Comparison of ENCODE assay signal across 10 mouse cellular contexts in the genomic region with DNA sequence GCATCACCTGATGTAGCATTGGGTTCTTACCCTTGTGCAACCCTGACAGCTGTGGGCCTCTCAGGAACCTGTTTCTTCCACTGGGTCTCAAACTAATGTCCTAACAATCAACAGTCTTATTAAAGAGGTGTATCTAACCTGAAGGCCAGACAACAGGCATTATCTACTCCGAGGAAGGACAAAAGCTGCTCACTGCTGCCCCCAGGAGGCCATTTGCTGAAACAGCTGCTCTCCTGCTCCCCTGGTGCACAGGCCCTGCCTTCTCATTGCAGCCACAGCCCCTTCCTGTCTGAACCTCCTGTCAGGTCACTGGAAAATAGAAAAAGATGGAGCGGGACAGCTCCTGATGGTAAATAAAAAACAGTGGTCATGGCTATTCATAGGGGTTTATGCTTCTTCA. TPM values are rescaled to one million over a fixed set of nuclear protein-coding genes. Genes with fewer than 3 reads are reported as not detected.
A peak's percentile ranks its signal among the peaks of the same experiment; 100 is the strongest.
DNase-seq lines count a peak whose midpoint lies in the region; ATAC-seq and TF ChIP-seq lines count a peak whose summit lies in the region.
"Had no signal": no experiment of that assay in that cellular context is flagged by ENCODE, and none has a peak within 500 bp of the region (broad histone marks: within the 10 kb centered on the region; RNA-seq: fewer than 3 reads in every experiment).

No protein-coding gene starts in this region.

- DNase-seq in forebrain, embryonic 10.5 days (ENCODE audit: extremely low spot score, low spot score), result peak; percentile 25
- peak; percentile 36 for DNase-seq in midbrain, embryonic 10.5 days (ENCODE audit: low spot score)
- peak; percentile 12 to 13 for DNase-seq in adrenal gland, postnatal 4 days (ENCODE audit: low spot score in 2 of 2)
- DNase-seq in embryo, embryonic 11.5 days (ENCODE audit: low read depth, low spot score), result peak; percentile 8
- no peak for DNase-seq in liver, embryonic 14.5 days (ENCODE audit: low read depth in 3 of 3, low spot score in 3 of 3)
- peak; percentile 36 for DNase-seq in thymus, postnatal 14 days

- H3K9ac ChIP-seq in forebrain, embryonic 15.5 days (replicated peaks), result no peak overlapping the region
- no peak overlapping the region for H3K9ac ChIP-seq in midbrain, embryonic 15.5 days
- H3K9ac ChIP-seq in liver, embryonic 14.5 days (replicated peaks), result no peak overlapping the region
- H3K9ac ChIP-seq: midbrain, embryonic 12.5 days had no signal

- peak; percentile 65 for TF ChIP-seq CTCF in liver, embryonic 14.5 days (IDR thresholded peaks at IDR 0.05; ENCODE audit: low read depth)

- WGBS in forebrain, embryonic 10.5 days, result 61% methylated on average over 2 of the region's 2 CpGs
- 53% methylated on average over 2 of the region's 2 CpGs for WGBS in forebrain, embryonic 15.5 days
- 57% methylated on average over 2 of the region's 2 CpGs for WGBS in midbrain, embryonic 10.5 days
- 67% methylated on average over 2 of the region's 2 CpGs for WGBS in midbrain, embryonic 15.5 days
- WGBS in liver, embryonic 14.5 days (ENCODE audit: insufficient replicate concordance), result 46% methylated on average over 2 of the region's 2 CpGs

- H3K36me3 ChIP-seq in forebrain, embryonic 10.5 days (replicated peaks), result no peaks in the 10 kb centered on the region
- no peaks in the 10 kb centered on the region for H3K36me3 ChIP-seq in forebrain, embryonic 15.5 days
- no peaks in the 10 kb centered on the region for H3K36me3 ChIP-seq in midbrain, embryonic 10.5 days
- H3K36me3 ChIP-seq in midbrain, embryonic 15.5 days (replicated peaks), result no peaks in the 10 kb centered on the region
- H3K36me3 ChIP-seq in liver, embryonic 14.5 days (replicated peaks; ENCODE audit: control insufficient read depth, insufficient read depth, low read depth), result no peaks in the 10 kb centered on the region
- H3K36me3 ChIP-seq: midbrain, embryonic 12.5 days had no signal

- no peak for TF ChIP-seq EP300 in liver, embryonic 14.5 days (IDR thresholded peaks at IDR 0.05; ENCODE audit: low read depth)

- H3K4me2 ChIP-seq in forebrain, embryonic 15.5 days (replicated peaks), result no peak overlapping the region
- H3K4me2 ChIP-seq in midbrain, embryonic 15.5 days, result no peak overlapping the region
- H3K4me2 ChIP-seq in liver, embryonic 14.5 days (ENCODE audit: low read depth), result no peak overlapping the region
- H3K4me2 ChIP-seq: midbrain, embryonic 12.5 days had no signal

- H3K27me3 ChIP-seq in forebrain, embryonic 10.5 days (ENCODE audit: poor library complexity, severe bottlenecking), result no peaks in the 10 kb centered on the region
- no peaks in the 10 kb centered on the region for H3K27me3 ChIP-seq in forebrain, embryonic 15.5 days
- no peaks in the 10 kb centered on the region for H3K27me3 ChIP-seq in midbrain, embryonic 10.5 days (ENCODE audit: low read depth, poor library complexity, severe bottlenecking)
- H3K27me3 ChIP-seq in midbrain, embryonic 15.5 days (replicated peaks), result no peaks in the 10 kb centered on the region
- no peaks in the 10 kb centered on the region for H3K27me3 ChIP-seq in liver, embryonic 14.5 days (ENCODE audit: control insufficient read depth, insufficient read depth, low read length)
- H3K27me3 ChIP-seq: midbrain, embryonic 12.5 days had no signal

- no peak overlapping the region for H3K4me3 ChIP-seq in forebrain, embryonic 10.5 days
- no peak overlapping the region for H3K4me3 ChIP-seq in forebrain, embryonic 15.5 days
- H3K4me3 ChIP-seq in midbrain, embryonic 10.5 days, result no peak overlapping the region
- H3K4me3 ChIP-seq in midbrain, embryonic 15.5 days, result no peak overlapping the region
- H3K4me3 ChIP-seq in liver, embryonic 14.5 days (ENCODE audit: insufficient read depth in 1 of 2, low read depth in 2 of 2, low read length in 2 of 2), result no peak overlapping the region
- H3K4me3 ChIP-seq: midbrain, embryonic 12.5 days had no signal

- no peaks in the 10 kb centered on the region; the same call in 1 of the 2 replicates for H3K9me3 ChIP-seq in forebrain, embryonic 10.5 days
- H3K9me3 ChIP-seq in forebrain, embryonic 15.5 days, result no peaks in the 10 kb centered on the region
- no peaks in the 10 kb centered on the region for H3K9me3 ChIP-seq in midbrain, embryonic 10.5 days (replicated peaks)
- no peaks in the 10 kb centered on the region for H3K9me3 ChIP-seq in midbrain, embryonic 15.5 days
- no peaks in the 10 kb centered on the region for H3K9me3 ChIP-seq in liver, embryonic 14.5 days (ENCODE audit: control insufficient read depth, low read length)
- H3K9me3 ChIP-seq: midbrain, embryonic 12.5 days had no signal

- no peak for ATAC-seq in forebrain, embryonic 15.5 days (replicated peaks)
- no peak for ATAC-seq in midbrain, embryonic 15.5 days (replicated peaks)
- ATAC-seq in liver, embryonic 14.5 days (ENCODE audit: insufficient read depth), result no peak

- H3K27ac ChIP-seq in forebrain, embryonic 10.5 days, result no peak overlapping the region
- H3K27ac ChIP-seq in forebrain, embryonic 15.5 days (replicated peaks), result no peak overlapping the region
- H3K27ac ChIP-seq in midbrain, embryonic 10.5 days (replicated peaks), result no peak overlapping the region
- H3K27ac ChIP-seq in midbrain, embryonic 15.5 days, result no peak overlapping the region
- H3K27ac ChIP-seq in liver, embryonic 14.5 days, result no peak overlapping the region
- H3K27ac ChIP-seq: midbrain, embryonic 12.5 days had no signal

- H3K4me1 ChIP-seq in forebrain, embryonic 10.5 days, result no peaks in the 10 kb centered on the region
- H3K4me1 ChIP-seq in forebrain, embryonic 15.5 days, result no peaks in the 10 kb centered on the region
- H3K4me1 ChIP-seq in midbrain, embryonic 10.5 days, result no peaks in the 10 kb centered on the region
- H3K4me1 ChIP-seq in midbrain, embryonic 15.5 days, result no peaks in the 10 kb centered on the region
- no peaks in the 10 kb centered on the region for H3K4me1 ChIP-seq in liver, embryonic 14.5 days (replicated peaks; ENCODE audit: control insufficient read depth in 2 of 2, insufficient read depth in 2 of 2, low read length in 1 of 2)
- H3K4me1 ChIP-seq: midbrain, embryonic 12.5 days had no signal

RNA-seq across cellular contexts. Expression of a gene that starts 30.9 kb away (rescaled TPM):
- polyA plus RNA-seq in forebrain, embryonic 10.5 days (2016; fragmentation: Nextera tagmentation; extraction: Ambion mirVana), result not detected in 2 replicates
- polyA plus RNA-seq in forebrain, embryonic 15.5 days (2015; fragmentation: Nextera tagmentation; extraction: Ambion mirVana), result not detected in 2 replicates
- polyA plus RNA-seq in midbrain, embryonic 10.5 days (2016; fragmentation: Nextera tagmentation; extraction: Ambion mirVana), result not detected in 2 replicates
- polyA plus RNA-seq in midbrain, embryonic 15.5 days (2015; fragmentation: Nextera tagmentation; extraction: Ambion mirVana), result not detected in 2 replicates
- 1 to 10 TPM in 1 of 2 experiments, under 1 TPM in 1; 0.68 to 1.3 TPM for total RNA-seq in adrenal gland, postnatal 4 days (2021)
- not detected in 2 replicates for polyA plus RNA-seq in liver, embryonic 14.5 days (2012; rRNA removed)
- polyA plus RNA-seq in liver, embryonic 14.5 days (2014; fragmentation: Nextera tagmentation; extraction: Ambion mirVana), result not detected in 2 replicates
- polyA plus RNA-seq: heart, embryonic 16.5 days; midbrain, embryonic 12.5 days had no signal

Comparison
In these comparisons a context has a peak if more than half of its experiments do, and no peak if none do; other contexts are left out.
1. DNase-seq: peak in forebrain, embryonic 10.5 days (single experiment), midbrain, embryonic 10.5 days (single experiment), adrenal gland, postnatal 4 days (2 of 2), embryo, embryonic 11.5 days (single experiment) and thymus, postnatal 14 days (single experiment); none in liver, embryonic 14.5 days (0 of 3).